Mouse (Mus musculus) heart, embryonic 12.5 days (tissue): ENCODE measurements around the gene Plcd4. TPM values are rescaled to one million over a fixed set of nuclear protein-coding genes. Genes with fewer than 3 reads are reported as not detected.

ENCODE experiments used
- ATAC-seq: fragments of 200-750 bp; cut with Nextera tagmentation; 2 replicates; pipeline ENCODE4 v1.8.0; 2017; ENCODE audit warnings: moderate TSS enrichment, moderate library complexity; ENCODE audit not compliant: insufficient number of reproducible peaks, low FRiP score
- H3K27ac ChIP-seq: fragments of 300-500 bp; sonication (generic); 2 replicates; pipeline ENCODE4 v1.5.1; 2016; ENCODE audit warnings: mild to moderate bottlenecking, moderate library complexity; ENCODE audit not compliant: poor library complexity, severe bottlenecking
- H3K27me3 ChIP-seq: fragments of 300-500 bp; sonication (generic); replicated peaks from 2 replicates; pipeline ENCODE4 v1.6.1; 2016; ENCODE audit warnings: mild to moderate bottlenecking, moderate library complexity
- H3K36me3 ChIP-seq: fragments of 300-500 bp; sonication (generic); 2 replicates; pipeline ENCODE4 v1.6.1; 2016; ENCODE audit warnings: mild to moderate bottlenecking, moderate library complexity
- H3K4me1 ChIP-seq: fragments of 300-500 bp; sonication (generic); replicated peaks from 2 replicates; pipeline ENCODE4 v1.6.1; 2016; ENCODE audit warnings: mild to moderate bottlenecking
- H3K4me2 ChIP-seq: fragments of 300-500 bp; sonication (generic); 2 replicates; pipeline ENCODE4 v1.6.1; 2016; ENCODE audit warnings: mild to moderate bottlenecking, moderate library complexity
- H3K4me3 ChIP-seq: fragments of 300-500 bp; sonication (generic); 2 replicates; pipeline ENCODE4 v1.5.1; 2016; ENCODE audit warnings: mild to moderate bottlenecking
- H3K9ac ChIP-seq: fragments of 300-500 bp; sonication (generic); 2 replicates; pipeline ENCODE4 v1.6.1; 2016; ENCODE audit warnings: mild to moderate bottlenecking, moderate library complexity
- H3K9me3 ChIP-seq: fragments of 300-500 bp; sonication (generic); replicated peaks from 2 replicates; pipeline ENCODE4 v1.6.1; 2016; ENCODE audit warnings: mild to moderate bottlenecking, moderate library complexity
- WGBS: fragments of 180-500 bp; shearing (Covaris S2); methylation state at CpG from one replicate; pipeline ENCODE4 v1.1.7; 2016; 5-methylcytosine and 5-hydroxymethylcytosine counted together
- microRNA-seq: library from miRNA; unstranded; fragments of <30 nt; microRNA quantifications from one replicate; pipeline ENCODE4, GENCODE M21; 2017
- polyA plus RNA-seq: library from polyadenylated mRNA; unstranded; fragments of >200 nt; fragmentation: Nextera tagmentation; extraction: Ambion mirVana; gene quantifications from 2 replicates; pipeline ENCODE4 v1.2.1, GENCODE M21; 2016

Plcd4 gene
- polyA plus RNA-seq, 1 experiment from 2014 or later, result 0.36 TPM

DNA sequence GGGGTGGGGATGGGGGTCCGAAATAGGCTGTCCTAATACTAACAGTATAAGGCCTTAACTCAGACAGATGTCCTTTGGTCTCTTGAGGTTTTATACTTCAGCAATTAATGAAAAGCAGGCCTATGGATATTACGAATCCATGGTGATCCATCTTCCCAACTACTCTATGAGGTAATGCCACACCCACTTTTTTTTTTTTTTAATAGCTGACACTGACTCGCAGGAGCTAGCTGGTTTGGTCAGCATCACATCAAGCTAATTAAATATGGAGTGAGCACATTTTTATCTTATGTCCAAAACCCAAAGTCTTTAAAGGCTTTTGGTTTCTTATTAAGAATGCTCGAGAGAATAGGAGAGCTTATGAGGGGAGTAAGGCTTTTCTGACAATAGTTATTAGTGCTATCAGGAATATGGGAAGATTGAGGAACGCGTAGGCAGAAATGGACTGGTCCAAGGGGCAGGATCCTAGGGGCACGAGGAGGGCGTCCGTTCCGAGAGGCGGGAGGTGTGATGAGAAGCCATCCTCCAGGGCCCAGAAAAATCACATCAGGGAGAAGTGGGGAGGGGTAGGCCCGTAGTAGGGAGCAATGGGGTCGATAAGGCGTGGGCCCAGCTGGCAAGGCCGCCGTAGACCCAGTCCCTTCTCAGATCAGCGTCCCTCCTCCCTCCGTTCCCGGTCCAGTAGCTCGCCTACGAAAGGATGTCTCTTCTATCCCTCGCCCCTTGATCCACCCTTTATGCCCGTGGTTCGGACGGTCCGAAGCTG, 58.0 kb downstream of the Plcd4 start:
- H3K9ac ChIP-seq, result peak overlapping the region; percentile 91
- ATAC-seq, result peak; percentile 60
- peak overlapping the region; percentile 95 for H3K4me3 ChIP-seq
- peaks cover 28% of the 10 kb centered on the region for H3K36me3 ChIP-seq
- H3K27ac ChIP-seq, result peak overlapping the region; percentile 21; the same call in 1 of the 2 replicates
- H3K4me2 ChIP-seq, result peak overlapping the region; percentile 84
- no peaks in the 10 kb centered on the region for H3K9me3 ChIP-seq
- WGBS, result 8% methylated on average over 26 of the region's 26 CpGs
- H3K27me3 ChIP-seq, result no peaks in the 10 kb centered on the region
- H3K4me1 ChIP-seq, result peaks cover 11% of the 10 kb centered on the region

DNA sequence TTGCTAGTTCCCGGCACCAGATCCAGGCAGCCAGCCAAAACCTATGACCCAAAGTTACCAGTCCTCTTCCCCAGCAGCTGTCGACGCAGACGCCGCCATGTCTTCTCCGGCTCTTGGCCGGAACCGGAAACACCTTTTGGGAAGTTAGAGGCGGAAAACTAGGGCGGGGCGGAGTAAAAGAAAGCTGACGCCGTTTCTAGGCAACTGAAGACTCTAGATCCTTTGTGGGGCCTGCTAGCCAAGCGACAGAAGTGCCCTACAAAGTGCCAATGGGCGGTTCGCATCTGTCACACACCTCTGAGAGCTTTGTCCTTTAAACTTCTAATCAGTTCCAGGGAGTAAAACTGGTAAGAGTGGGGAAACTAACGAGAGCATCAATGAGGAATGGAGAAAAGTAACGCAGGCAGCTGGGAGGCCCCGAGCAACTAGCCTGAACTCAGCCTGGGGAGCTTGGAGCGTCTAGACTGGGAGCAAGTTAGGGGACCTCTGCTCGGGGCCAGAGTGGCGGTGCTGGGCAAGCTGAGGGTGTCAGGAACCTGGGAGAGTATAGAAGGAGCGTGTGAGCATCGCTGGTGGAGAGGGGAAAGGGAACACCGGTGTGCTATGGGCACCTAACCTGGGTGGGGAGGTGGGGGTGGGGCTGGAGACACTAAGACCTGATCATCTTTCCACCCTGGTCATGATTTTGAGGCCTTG, 58.7 kb downstream of the Plcd4 start, which contains the start of the genes Rnf25 and Stk36:
TSS of gene Rnf25 (minus strand) at position 131 of the 696 bp plus-strand sequence.
TSS of gene Stk36 (plus strand) at position 179 of the 696 bp plus-strand sequence.
- ATAC-seq, result peak; percentile 83
- Histone ChIP-seq H3K4me2 (peak within 1 kb of the TSS; percentile 84), H3K27me3 (no peaks in the 10 kb centered on the region), H3K36me3 (peaks cover 23% of the 10 kb centered on the region), H3K9ac (peak within 1 kb of the TSS; percentile 91), H3K4me1 (peaks cover 11% of the 10 kb centered on the region), H3K27ac (peak within 1 kb of the TSS; percentile 21; the same call in 1 of the 2 replicates), H3K9me3 (no peaks in the 10 kb centered on the region), H3K4me3 (peak within 1 kb of the TSS; percentile 95)
- 10% methylated on average over 25 of the region's 25 CpGs for WGBS

Small RNAs within 50 kb of the gene (microRNA-seq; reads per million reads assigned to microRNA genes)
- not detected for gene Gm25035

Other genes with a start within 250 kb of the Plcd4 start
- gene Tmbim1, start 237.3 kb upstream of the Plcd4 start, polyA plus RNA-seq, result 41.1 and 42.9 TPM in 2 replicates
- 0.46 TPM in 2 replicates for gene Catip, start 180.8 kb upstream of the Plcd4 start, polyA plus RNA-seq
- 1.3 and 1.5 TPM in 2 replicates for gene Slc11a1, start 167.7 kb upstream of the Plcd4 start, polyA plus RNA-seq
- 54.5 and 55.9 TPM in 2 replicates for gene Ctdsp1, start 151.4 kb upstream of the Plcd4 start, polyA plus RNA-seq
- 0.27 and 0.28 TPM in 2 replicates for gene Vil1, start 133.5 kb upstream of the Plcd4 start, polyA plus RNA-seq
- gene Cnot9, start 36.8 kb upstream of the Plcd4 start, polyA plus RNA-seq, result 36.0 and 36.7 TPM in 2 replicates
- gene Usp37, start 1.4 kb downstream of the Plcd4 start, polyA plus RNA-seq, result 24.7 and 26.8 TPM in 2 replicates
- gene Zfp142, start 45.4 kb downstream of the Plcd4 start, polyA plus RNA-seq, result 5.9 and 7.9 TPM in 2 replicates
- 19.0 and 20.1 TPM in 2 replicates for gene Bcs1l, start 45.4 kb downstream of the Plcd4 start, polyA plus RNA-seq
- gene Rnf25, start 58.5 kb downstream of the Plcd4 start, polyA plus RNA-seq, result 22.9 and 23.9 TPM in 2 replicates
- gene Stk36, start 58.6 kb downstream of the Plcd4 start, polyA plus RNA-seq, result 4.4 and 4.9 TPM in 2 replicates
- gene Ttll4, start 118.9 kb downstream of the Plcd4 start, polyA plus RNA-seq, result 25.1 and 25.8 TPM in 2 replicates
- gene Cyp27a1, start 170.7 kb downstream of the Plcd4 start, polyA plus RNA-seq, result 13.5 and 13.8 TPM in 2 replicates
- 6.0 and 7.2 TPM in 2 replicates for gene Prkag3, start 206.3 kb downstream of the Plcd4 start, polyA plus RNA-seq
- 0.41 and 1.3 TPM in 2 replicates for gene Wnt6, start 229.0 kb downstream of the Plcd4 start, polyA plus RNA-seq
- 0.28 TPM in 1 of 2 replicates, not detected in the other for gene Wnt10a, start 248.6 kb downstream of the Plcd4 start, polyA plus RNA-seq